Mouse (Mus musculus): Measurements from ENCODE around the gene Leprot.

DNA sequence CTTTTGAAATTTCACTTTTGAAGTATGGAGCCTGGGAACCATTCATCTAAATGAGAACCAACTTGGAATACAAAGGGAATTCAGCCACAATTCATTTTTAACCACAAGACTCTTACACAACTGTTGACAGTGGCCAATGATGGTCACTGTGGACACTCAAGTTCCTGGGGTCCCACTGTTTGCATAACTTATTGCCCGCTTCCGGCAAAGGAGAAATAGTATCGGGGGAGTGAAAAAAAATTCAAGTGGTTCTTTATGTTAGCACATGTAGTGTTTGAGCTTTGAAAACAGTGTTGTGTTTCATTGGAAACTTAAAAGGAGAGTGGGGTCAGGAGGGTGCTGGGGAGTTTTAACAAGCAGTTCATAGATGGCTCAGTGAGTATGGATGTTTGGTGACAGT is 60.4 kb downstream of the Leprot start:
- TF ChIP-seq CTCF (IDR thresholded peaks at IDR 0.05; ENCODE audit: low read depth) (no peak), EP300 (optimal IDR thresholded peaks at IDR 0.05) (no peak)
